Mouse (Mus musculus): ENCODE measurements around the gene Ptprn. TPM values are rescaled to one million over a fixed set of nuclear protein-coding genes. Genes with fewer than 3 reads are reported as not detected.

The Ptprn gene
- polyA plus RNA-seq, 1 experiment from 2014 or later = 0.54 TPM

DNA sequence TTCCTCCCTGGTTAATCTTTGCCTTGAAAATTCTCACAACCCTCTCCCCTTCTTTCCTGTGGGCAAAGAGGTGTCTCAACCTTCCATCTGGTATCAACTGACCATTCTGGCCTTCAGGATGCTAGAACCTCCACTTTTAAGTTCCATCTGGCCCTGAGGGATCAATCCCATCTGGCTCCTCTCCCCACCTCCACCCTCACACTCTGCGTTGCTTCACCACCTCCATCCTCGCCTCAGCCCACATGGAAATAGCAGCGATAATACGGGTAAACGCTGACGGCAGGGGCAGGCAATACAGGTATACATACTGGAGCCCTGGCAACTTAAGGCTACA is 46.4 kb downstream of the Ptprn start:
- Histone ChIP-seq H3K4me3 (ENCODE audit: low read length) (peak overlapping the region; percentile 54), H3K4me1 (ENCODE audit: insufficient read depth, low read length) (peaks cover 28% of the 10 kb centered on the region), H3K9me3 (ENCODE audit: low read length) (no peaks in the 10 kb centered on the region), H3K36me3 (ENCODE audit: insufficient read depth, low read length) (peaks cover 24% of the 10 kb centered on the region), H3K4me2 (replicated peaks; ENCODE audit: low read depth, low read length) (peak overlapping the region; percentile 99), H3K27ac (ENCODE audit: low read length) (peak overlapping the region; percentile 9; the same call in 1 of the 2 replicates), H3K9ac (replicated peaks; ENCODE audit: low read length) (peak overlapping the region; percentile 68; the same call in 1 of the 2 replicates), H3K27me3 (ENCODE audit: insufficient read depth, low read length) (peaks cover 33% of the 10 kb centered on the region)
- no peak for ATAC-seq (ENCODE audit: low FRiP score, low TSS enrichment)
- 3% methylated on average over 6 of the region's 6 CpGs for WGBS

DNA sequence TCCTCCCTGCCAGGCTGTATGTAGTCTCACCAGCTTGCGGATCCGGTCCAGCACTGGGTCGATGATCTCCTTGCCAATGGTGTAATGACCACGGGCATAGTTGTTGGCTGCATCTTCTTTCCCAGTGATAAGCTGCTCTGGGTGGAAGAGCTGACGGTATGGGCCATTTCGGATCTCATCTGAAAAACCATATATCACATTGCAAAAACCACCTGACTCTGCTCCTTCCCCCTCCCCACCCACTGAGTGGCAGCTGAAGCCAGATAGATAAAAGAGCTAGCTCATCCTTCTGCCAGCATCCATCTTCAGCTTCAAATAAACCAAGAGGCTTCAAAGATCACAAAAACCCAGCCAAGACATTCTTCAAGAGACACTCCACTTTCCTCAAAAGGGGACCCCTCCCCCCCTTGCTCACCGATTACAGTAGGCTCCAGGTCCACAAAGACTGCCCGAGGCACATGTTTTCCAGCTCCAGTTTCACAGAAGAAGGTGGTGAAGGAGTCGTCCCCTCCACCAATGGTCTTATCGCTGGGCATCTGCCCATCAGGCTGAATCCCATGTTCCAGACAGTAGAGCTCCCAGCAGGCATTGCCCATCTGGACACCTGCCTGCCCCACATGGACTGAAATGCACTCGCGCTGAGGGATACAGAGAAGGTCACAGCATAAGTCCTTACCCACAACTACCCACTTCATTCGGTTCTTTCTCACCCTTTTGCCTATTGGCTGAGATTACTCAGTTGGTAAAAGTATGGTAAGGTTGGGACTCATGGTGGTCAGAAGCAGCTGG is 47.3 kb downstream of the Ptprn start:
- Histone ChIP-seq H3K27ac (ENCODE audit: low read length) (peak overlapping the region; percentile 1; the same call in 1 of the 2 replicates), H3K4me2 (replicated peaks; ENCODE audit: low read depth, low read length) (peak overlapping the region; percentile 99), H3K27me3 (ENCODE audit: insufficient read depth, low read length) (peaks cover 33% of the 10 kb centered on the region), H3K9ac (replicated peaks; ENCODE audit: low read length) (peak overlapping the region; percentile 28; the same call in 1 of the 2 replicates), H3K4me1 (ENCODE audit: insufficient read depth, low read length) (peaks cover 36% of the 10 kb centered on the region), H3K4me3 (ENCODE audit: low read length) (peak overlapping the region; percentile 54; the same call in 1 of the 2 replicates), H3K9me3 (ENCODE audit: low read length) (no peaks in the 10 kb centered on the region), H3K36me3 (ENCODE audit: insufficient read depth, low read length) (peaks cover 32% of the 10 kb centered on the region)
- no peak for ATAC-seq (ENCODE audit: low FRiP score, low TSS enrichment)
- WGBS = 73% methylated on average over 13 of the region's 13 CpGs

DNA sequence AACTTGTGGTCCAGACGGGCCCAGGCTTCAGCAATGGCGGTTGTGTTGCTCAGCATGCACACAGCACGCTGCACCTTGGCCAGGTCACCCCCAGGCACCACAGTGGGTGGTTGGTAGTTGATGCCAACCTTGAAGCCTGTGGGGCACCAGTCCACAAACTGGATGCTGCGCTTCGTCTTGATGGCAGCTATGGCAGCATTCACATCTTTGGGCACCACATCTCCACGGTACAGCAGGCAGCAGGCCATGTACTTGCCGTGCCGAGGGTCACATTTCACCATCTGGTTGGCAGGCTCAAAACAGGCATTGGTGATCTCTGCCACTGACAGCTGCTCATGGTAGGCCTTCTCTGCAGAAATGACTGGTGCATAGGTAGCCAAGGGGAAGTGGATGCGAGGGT is 48.5 kb downstream of the Ptprn start:
- Histone ChIP-seq H3K9ac (replicated peaks; ENCODE audit: low read length) (no peak overlapping the region), H3K36me3 (ENCODE audit: insufficient read depth, low read length) (peaks cover 34% of the 10 kb centered on the region), H3K27ac (ENCODE audit: low read length) (peak overlapping the region; percentile 91; the same call in 1 of the 2 replicates), H3K27me3 (ENCODE audit: insufficient read depth, low read length) (peaks cover 26% of the 10 kb centered on the region), H3K4me1 (ENCODE audit: insufficient read depth, low read length) (peaks cover 44% of the 10 kb centered on the region), H3K4me3 (ENCODE audit: low read length) (no peak overlapping the region), H3K9me3 (ENCODE audit: low read length) (no peaks in the 10 kb centered on the region), H3K4me2 (replicated peaks; ENCODE audit: low read depth, low read length) (no peak overlapping the region)
- ATAC-seq (ENCODE audit: low FRiP score, low TSS enrichment) = no peak
- 87% methylated on average over 9 of the region's 9 CpGs for WGBS

DNA sequence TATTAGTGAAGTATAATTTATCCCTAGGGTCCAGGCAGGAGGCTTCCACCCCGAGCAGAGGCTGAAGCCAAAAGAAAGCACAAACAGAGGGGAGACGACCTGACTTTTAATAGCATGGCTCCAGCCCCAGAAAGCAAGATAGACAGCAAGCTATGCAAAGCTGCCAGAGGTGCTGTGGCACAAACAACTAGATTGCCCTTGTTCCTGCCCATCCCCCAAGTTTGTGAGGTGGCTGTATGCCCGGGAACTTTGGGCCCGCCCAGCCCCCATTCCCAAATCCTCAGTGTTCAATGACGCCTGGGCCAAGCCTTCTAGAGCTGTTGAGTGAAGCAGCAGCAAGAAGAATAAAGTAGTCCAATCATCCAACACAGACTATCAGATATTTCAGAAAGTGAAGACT is 49.4 kb downstream of the Ptprn start:
- WGBS = 56% methylated on average over 5 of the region's 5 CpGs
- no peaks in the 10 kb centered on the region for H3K9me3 ChIP-seq (ENCODE audit: low read length)
- H3K4me2 ChIP-seq (replicated peaks; ENCODE audit: low read depth, low read length) = 0 out of 2 replicates have a peak overlapping the region, but pooled peaks have one; percentile 17
- peaks cover 48% of the 10 kb centered on the region for H3K4me1 ChIP-seq (ENCODE audit: insufficient read depth, low read length)
- H3K4me3 ChIP-seq (ENCODE audit: low read length) = no peak overlapping the region
- peaks cover 34% of the 10 kb centered on the region for H3K36me3 ChIP-seq (ENCODE audit: insufficient read depth, low read length)
- peak overlapping the region; percentile 91 for H3K27ac ChIP-seq (ENCODE audit: low read length)
- no peak overlapping the region for H3K9ac ChIP-seq (replicated peaks; ENCODE audit: low read length)
- ATAC-seq (ENCODE audit: low FRiP score, low TSS enrichment) = no peak
- peaks cover 17% of the 10 kb centered on the region for H3K27me3 ChIP-seq (ENCODE audit: insufficient read depth, low read length)

DNA sequence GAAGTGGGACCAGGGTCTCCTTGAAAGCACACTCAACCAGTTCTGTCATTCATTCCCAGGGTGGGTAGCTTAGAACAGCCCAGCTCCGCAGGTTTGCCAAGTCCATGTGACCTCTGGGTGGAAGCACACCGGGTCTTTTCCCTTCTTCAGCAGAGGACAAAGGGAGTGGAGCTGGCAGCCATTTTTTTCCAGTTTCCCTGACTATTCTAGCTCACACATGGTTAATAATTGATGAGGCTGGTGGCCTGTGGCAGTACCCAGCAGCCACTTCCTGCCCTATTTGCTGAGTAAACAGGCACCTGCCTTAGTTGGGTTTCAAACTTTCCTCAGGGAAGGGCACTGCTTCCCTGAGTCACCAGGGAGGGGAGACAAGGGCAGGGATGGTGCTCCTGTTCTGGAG is 49.9 kb downstream of the Ptprn start:
- H3K9me3 ChIP-seq (ENCODE audit: low read length) = no peaks in the 10 kb centered on the region
- peak overlapping the region; percentile 27; the same call in 1 of the 2 replicates for H3K9ac ChIP-seq (replicated peaks; ENCODE audit: low read length)
- H3K4me2 ChIP-seq (replicated peaks; ENCODE audit: low read depth, low read length) = no peak overlapping the region
- peaks cover 48% of the 10 kb centered on the region for H3K4me1 ChIP-seq (ENCODE audit: insufficient read depth, low read length)
- H3K27me3 ChIP-seq (ENCODE audit: insufficient read depth, low read length) = peaks cover 14% of the 10 kb centered on the region; the same call in 1 of the 2 replicates
- H3K36me3 ChIP-seq (ENCODE audit: insufficient read depth, low read length) = peaks cover 34% of the 10 kb centered on the region
- peak overlapping the region; percentile 91 for H3K27ac ChIP-seq (ENCODE audit: low read length)
- 61% methylated on average over 2 of the region's 2 CpGs for WGBS
- ATAC-seq (ENCODE audit: low FRiP score, low TSS enrichment) = peak; percentile 49
- H3K4me3 ChIP-seq (ENCODE audit: low read length) = no peak overlapping the region

DNA sequence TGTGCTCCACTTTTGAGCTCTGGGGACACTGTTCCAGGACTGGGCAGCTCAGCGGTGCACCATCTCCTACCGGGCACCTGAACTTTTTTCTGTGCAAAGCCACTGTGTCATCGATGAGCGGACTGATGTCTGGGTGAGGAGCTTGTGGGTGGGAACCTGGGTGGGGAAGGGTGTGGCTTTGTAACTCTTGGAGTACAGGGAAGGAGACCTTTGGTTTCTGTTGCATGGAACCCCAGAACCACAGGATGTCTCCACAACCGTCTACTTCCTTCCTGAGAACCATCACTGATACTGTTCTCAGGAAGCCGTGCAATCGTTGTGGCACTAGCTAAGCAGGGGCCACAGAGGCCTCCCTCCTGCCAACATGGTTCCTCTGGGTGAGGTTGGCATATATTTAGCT is 51.2 kb downstream of the Ptprn start:
- peaks cover 48% of the 10 kb centered on the region for H3K4me1 ChIP-seq (ENCODE audit: insufficient read depth, low read length)
- no peak overlapping the region for H3K9ac ChIP-seq (replicated peaks; ENCODE audit: low read length)
- H3K9me3 ChIP-seq (ENCODE audit: low read length) = no peaks in the 10 kb centered on the region
- peak overlapping the region; percentile 91 for H3K27ac ChIP-seq (ENCODE audit: low read length)
- H3K27me3 ChIP-seq (ENCODE audit: insufficient read depth, low read length) = peaks cover 7% of the 10 kb centered on the region; the same call in 1 of the 2 replicates
- H3K36me3 ChIP-seq (ENCODE audit: insufficient read depth, low read length) = peaks cover 34% of the 10 kb centered on the region
- ATAC-seq (ENCODE audit: low FRiP score, low TSS enrichment) = no peak
- H3K4me2 ChIP-seq (replicated peaks; ENCODE audit: low read depth, low read length) = no peak overlapping the region
- WGBS = 87% methylated on average over 7 of the region's 7 CpGs
- no peak overlapping the region for H3K4me3 ChIP-seq (ENCODE audit: low read length)

DNA sequence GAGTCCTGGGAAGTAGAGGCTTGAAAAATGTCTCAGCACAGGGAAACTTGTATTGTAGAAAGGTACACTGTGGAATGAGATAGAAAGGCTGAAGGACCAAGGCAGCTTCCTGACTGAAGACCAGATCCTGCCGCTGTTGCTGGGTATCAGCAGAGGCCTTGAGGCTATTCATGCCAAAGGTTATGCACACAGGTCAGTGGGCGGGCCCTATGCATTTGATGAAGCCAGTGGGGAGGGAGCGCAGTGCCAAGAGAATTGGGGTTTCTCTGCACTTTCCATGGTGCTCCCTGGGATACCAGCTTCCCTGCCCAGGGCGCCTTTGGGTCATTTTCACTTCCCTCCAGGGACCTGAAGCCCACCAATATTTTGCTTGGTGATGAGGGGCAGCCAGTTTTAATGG is 51.8 kb downstream of the Ptprn start:
- no peak overlapping the region for H3K9ac ChIP-seq (replicated peaks; ENCODE audit: low read length)
- no peak overlapping the region for H3K4me3 ChIP-seq (ENCODE audit: low read length)

DNA sequence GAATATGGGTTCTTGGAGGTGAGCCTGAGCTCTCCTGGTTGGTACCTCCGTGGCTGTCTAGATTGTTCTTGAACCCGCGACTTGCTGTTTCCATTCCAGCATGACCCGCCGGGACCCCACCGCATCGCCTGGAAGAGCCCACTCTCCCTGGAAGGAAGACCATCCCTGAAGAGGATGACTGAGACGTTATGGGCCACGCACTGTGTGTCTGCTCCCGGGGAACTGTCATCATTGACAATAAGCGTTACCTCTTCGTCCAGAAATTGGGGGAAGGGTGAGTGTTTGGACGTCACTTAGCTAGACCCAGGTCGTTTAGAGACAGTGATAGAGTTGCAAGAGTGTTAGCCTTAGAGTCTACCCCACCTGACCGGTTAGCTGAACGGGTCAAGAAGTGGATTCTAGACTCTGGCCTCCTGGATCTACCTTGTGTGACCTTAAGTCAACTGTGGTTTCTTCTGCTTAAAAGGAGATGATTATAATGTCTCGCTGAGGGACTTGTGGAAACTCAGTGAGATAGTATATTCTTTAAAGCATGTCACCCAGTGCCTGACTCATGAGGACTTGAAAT is 53.1 kb downstream of the Ptprn start:
- H3K4me2 ChIP-seq (replicated peaks; ENCODE audit: low read depth, low read length) = peak overlapping the region; percentile 84
- 12% methylated on average over 17 of the region's 17 CpGs for WGBS
- H3K9me3 ChIP-seq (ENCODE audit: low read length) = no peaks in the 10 kb centered on the region
- H3K36me3 ChIP-seq (ENCODE audit: insufficient read depth, low read length) = peaks cover 32% of the 10 kb centered on the region
- H3K4me1 ChIP-seq (ENCODE audit: insufficient read depth, low read length) = peaks cover 48% of the 10 kb centered on the region
- H3K4me3 ChIP-seq (ENCODE audit: low read length) = peak overlapping the region; percentile 98
- peak overlapping the region; percentile 97 for H3K9ac ChIP-seq (replicated peaks; ENCODE audit: low read length)
- no peaks in the 10 kb centered on the region for H3K27me3 ChIP-seq (ENCODE audit: insufficient read depth, low read length)
- H3K27ac ChIP-seq (ENCODE audit: low read length) = peak overlapping the region; percentile 52; the same call in 1 of the 2 replicates
- ATAC-seq (ENCODE audit: low FRiP score, low TSS enrichment) = no peak

More for the DNA sequence above, 51.8 kb downstream of the Ptprn start:
- Histone ChIP-seq H3K27me3 (ENCODE audit: insufficient read depth, low read length) (peaks cover 5% of the 10 kb centered on the region; the same call in 1 of the 2 replicates), H3K4me2 (replicated peaks; ENCODE audit: low read depth, low read length) (no peak overlapping the region), H3K27ac (ENCODE audit: low read length) (no peak overlapping the region), H3K36me3 (ENCODE audit: insufficient read depth, low read length) (peaks cover 34% of the 10 kb centered on the region), H3K4me1 (ENCODE audit: insufficient read depth, low read length) (peaks cover 48% of the 10 kb centered on the region), H3K9me3 (ENCODE audit: low read length) (no peaks in the 10 kb centered on the region)
- WGBS = 87% methylated on average over 4 of the region's 4 CpGs
- ATAC-seq (ENCODE audit: low FRiP score, low TSS enrichment) = no peak

DNA sequence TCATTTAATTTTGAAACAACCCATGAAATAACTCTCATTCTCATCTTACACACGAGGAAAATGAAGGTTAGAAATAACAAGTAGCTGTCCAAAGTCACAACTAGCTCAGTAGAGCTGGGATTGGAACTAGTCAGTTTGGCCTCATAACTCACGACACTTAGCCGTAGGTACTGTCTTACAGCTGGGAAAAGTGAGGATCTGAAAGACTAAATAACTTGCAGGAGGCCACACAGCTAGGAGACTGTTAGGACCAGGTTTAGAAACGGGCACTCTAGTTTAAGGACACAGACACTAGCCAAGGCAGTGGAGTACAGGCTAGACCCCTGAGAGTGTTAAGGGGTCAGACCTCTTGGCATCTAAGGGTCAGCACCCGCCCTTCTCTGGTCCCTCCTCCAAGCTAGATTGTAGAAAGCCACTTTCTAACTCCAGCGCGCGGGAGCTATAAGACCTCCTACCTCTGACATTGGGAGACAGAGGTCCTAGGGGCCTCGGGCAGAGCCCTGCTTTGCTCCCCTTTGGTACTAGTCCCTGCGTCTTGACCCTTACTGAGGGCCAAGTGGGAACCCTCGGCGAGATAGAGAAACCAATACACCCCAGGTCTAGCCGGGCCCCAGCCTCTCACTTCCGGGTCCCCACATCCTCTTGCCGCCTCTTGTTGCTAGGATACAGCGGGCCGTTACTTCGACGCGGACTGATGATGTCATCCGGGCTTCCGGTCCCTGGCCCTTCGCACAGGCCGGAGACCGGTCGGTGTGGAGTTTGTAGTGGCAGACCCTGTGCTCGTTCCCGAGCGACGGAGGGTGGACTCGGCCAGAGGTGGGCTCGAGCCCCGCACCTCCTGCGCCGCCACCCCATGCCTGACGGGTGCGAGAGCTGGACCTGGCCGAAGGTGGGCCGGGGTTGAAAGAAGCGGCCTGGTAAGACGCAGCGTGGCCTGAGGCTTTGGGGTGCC is 53.9 kb downstream of the Ptprn start, which contains the start of the genes Glb1l and Stk16:
Gene Glb1l, minus strand, starts transcription at position 678 of the 952 bp plus-strand sequence.
Gene Stk16, plus strand, starts transcription at position 703 of the 952 bp plus-strand sequence.
- Histone ChIP-seq H3K36me3 (ENCODE audit: insufficient read depth, low read length) (peaks cover 27% of the 10 kb centered on the region), H3K27me3 (ENCODE audit: insufficient read depth, low read length) (no peaks in the 10 kb centered on the region), H3K9ac (replicated peaks; ENCODE audit: low read length) (peak within 1 kb of the TSS; percentile 97), H3K9me3 (ENCODE audit: low read length) (no peaks in the 10 kb centered on the region), H3K4me1 (ENCODE audit: insufficient read depth, low read length) (peaks cover 48% of the 10 kb centered on the region), H3K27ac (ENCODE audit: low read length) (peak within 1 kb of the TSS; percentile 89), H3K4me2 (replicated peaks; ENCODE audit: low read depth, low read length) (peak within 1 kb of the TSS; percentile 84), H3K4me3 (ENCODE audit: low read length) (peak within 1 kb of the TSS; percentile 98)
- WGBS = 3% methylated on average over 42 of the region's 42 CpGs
- peak; percentile 79 for ATAC-seq (ENCODE audit: low FRiP score, low TSS enrichment)
